Mouse (Mus musculus) limb, embryonic 14.5 days (tissue): ENCODE measurements around the gene Rcan2. TPM values are rescaled to one million over a fixed set of nuclear protein-coding genes. Genes with fewer than 3 reads are reported as not detected.
A peak's percentile ranks its signal among the peaks of the same experiment; 100 is the strongest.

ENCODE experiments used
- ATAC-seq: fragments of 200-750 bp; cut with Nextera tagmentation; 2 replicates; pipeline ENCODE4 v1.8.0; 2017; ENCODE audit warnings: low read depth, moderate number of reproducible peaks, moderate TSS enrichment; ENCODE audit not compliant: low FRiP score
- DNase-seq: peaks from one replicate; pipeline ENCODE4 v3.0.0-alpha.2; 2015; ENCODE audit warnings: low spot score
- H3K27ac ChIP-seq: fragments of 300-500 bp; sonication (generic); replicated peaks from 2 replicates; pipeline ENCODE4 v1.5.1; 2014; ENCODE audit warnings: low read depth, mild to moderate bottlenecking, low read length, moderate library complexity, mixed read lengths
- H3K27me3 ChIP-seq: fragments of 300-500 bp; sonication (generic); 2 replicates; pipeline ENCODE4 v1.6.1; 2014; ENCODE audit warnings: low read length, mixed read lengths; ENCODE audit not compliant: control insufficient read depth, insufficient read depth
- H3K36me3 ChIP-seq: fragments of 300-500 bp; sonication (generic); 2 replicates; pipeline ENCODE4 v1.6.1; 2014; ENCODE audit warnings: mild to moderate bottlenecking, low read length, moderate library complexity, mixed read lengths; ENCODE audit not compliant: control insufficient read depth, insufficient read depth
- H3K4me1 ChIP-seq: fragments of 300-500 bp; sonication (generic); 2 replicates; pipeline ENCODE4 v1.6.1; 2014; ENCODE audit warnings: antibody characterized with exemption, low read length, mixed read lengths; ENCODE audit not compliant: control insufficient read depth, insufficient read depth
- H3K4me2 ChIP-seq: fragments of 300-500 bp; sonication (generic); replicated peaks from 2 replicates; pipeline ENCODE4 v1.6.1; 2014; ENCODE audit warnings: low read depth, mild to moderate bottlenecking, low read length, moderate library complexity; ENCODE audit not compliant: severe bottlenecking
- H3K4me3 ChIP-seq: fragments of 300-500 bp; sonication (generic); replicated peaks from 2 replicates; pipeline ENCODE4 v1.5.1; 2014; ENCODE audit warnings: low read length
- H3K9ac ChIP-seq: fragments of 300-500 bp; sonication (generic); 2 replicates; pipeline ENCODE4 v1.6.1; 2014; ENCODE audit warnings: mild to moderate bottlenecking, low read depth, low read length, moderate library complexity; ENCODE audit not compliant: severe bottlenecking
- H3K9me3 ChIP-seq: fragments of 300-500 bp; sonication (generic); 2 replicates; pipeline ENCODE4 v1.6.1; 2016; ENCODE audit warnings: low read length; ENCODE audit not compliant: control insufficient read depth
- POLR2A ChIP-seq: fragments of 200-500 bp; IDR thresholded peaks from 2 replicates; pipeline ENCODE4 v1.8.0; 2012; ENCODE audit warnings: inconsistent platforms, mild to moderate bottlenecking, moderate library complexity, borderline replicate concordance; ENCODE audit not compliant: insufficient read depth, insufficient read length; ENCODE audit errors: extremely low read depth
- WGBS: fragments of 180-500 bp; shearing (Covaris S2); extraction: QIAGEN DNeasy Blood & Tissue Kit; methylation state at CpG from one replicate; pipeline ENCODE4 v1.1.7; 2014; 5-methylcytosine and 5-hydroxymethylcytosine counted together
- polyA plus RNA-seq, 2 experiments: library from polyadenylated mRNA; depleted of rRNA in 1 of 2; stranded (reverse) in 1 of 2; unstranded in 1 of 2; fragments of >200 nt; fragmentation: Nextera tagmentation in 1 of 2; extraction: Ambion mirVana in 1 of 2; gene quantifications; 2 replicates each; pipeline versions ENCODE4 v1.2.1 to v1.2.3; 2012 to 2014

The Rcan2 gene
- polyA plus RNA-seq, 2 experiments = 2.5 to 3.3 TPM

- Histone ChIP-seq H3K4me1 (peaks cover 12% of the 10 kb centered on the region), H3K36me3 (no peaks in the 10 kb centered on the region), H3K27me3 (no peaks in the 10 kb centered on the region), H3K4me3 (no peak overlapping the region), H3K9me3 (no peaks in the 10 kb centered on the region), H3K27ac (no peak overlapping the region), H3K9ac (no peak overlapping the region), H3K4me2 (no peak overlapping the region)
- DNase-seq = no peak
- no peak for TF ChIP-seq POLR2A
- no peak for ATAC-seq
- 87% methylated on average over 1 of the region's 1 CpGs for WGBS
Observed at GRCm38 (mm10) chr17:44060781-44061180, 259.6 kb downstream of the Rcan2 start.

GRCm38 (mm10) chr17:44061289-44061890 is 260.2 kb downstream of the Rcan2 start:
- H3K36me3 ChIP-seq = no peaks in the 10 kb centered on the region
- ATAC-seq (peak; percentile 89), DNase-seq (peak; percentile 89)
- WGBS = 23% methylated on average over 5 of the region's 5 CpGs
- TF ChIP-seq POLR2A = no peak
- peaks cover 13% of the 10 kb centered on the region for H3K4me1 ChIP-seq
- no peaks in the 10 kb centered on the region for H3K9me3 ChIP-seq
- no peaks in the 10 kb centered on the region for H3K27me3 ChIP-seq
- no peak overlapping the region for H3K4me2 ChIP-seq
- H3K27ac ChIP-seq = no peak overlapping the region
- H3K9ac ChIP-seq = no peak overlapping the region
- no peak overlapping the region for H3K4me3 ChIP-seq

GRCm38 (mm10) chr17:44068876-44069275 is 267.7 kb downstream of the Rcan2 start:
- Histone ChIP-seq H3K27me3 (no peaks in the 10 kb centered on the region), H3K4me3 (no peak overlapping the region), H3K27ac (no peak overlapping the region), H3K4me2 (no peak overlapping the region), H3K4me1 (peaks cover 5% of the 10 kb centered on the region; the same call in 1 of the 2 replicates), H3K9me3 (no peaks in the 10 kb centered on the region), H3K36me3 (no peaks in the 10 kb centered on the region), H3K9ac (no peak overlapping the region)
- no peak for TF ChIP-seq POLR2A
- ATAC-seq (no peak), DNase-seq (no peak)
- 71% methylated on average over 6 of the region's 6 CpGs for WGBS

DNA sequence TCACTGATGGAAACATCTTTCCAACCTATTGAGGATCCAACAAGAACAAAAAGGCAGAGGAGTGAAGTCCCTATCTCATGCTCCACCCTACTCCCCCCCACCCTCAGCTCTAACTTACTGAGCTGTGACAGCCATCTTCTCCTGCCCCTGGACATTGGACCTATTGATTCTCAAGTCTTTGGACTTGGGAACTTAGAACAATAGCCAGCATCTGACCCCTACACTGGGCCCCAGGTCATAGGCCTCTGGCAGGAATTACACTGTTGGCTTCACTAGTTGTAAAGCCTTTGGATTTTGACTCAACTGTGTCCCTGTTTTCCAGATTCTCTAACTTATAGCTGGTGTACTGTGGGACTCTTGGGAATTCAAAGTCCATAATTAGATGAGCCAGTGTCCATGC is 270.5 kb downstream of the Rcan2 start:
- no peak overlapping the region for H3K9ac ChIP-seq
- TF ChIP-seq POLR2A = no peak
- no peaks in the 10 kb centered on the region for H3K36me3 ChIP-seq
- DNase-seq (no peak), ATAC-seq (no peak)
- no peaks in the 10 kb centered on the region for H3K27me3 ChIP-seq
- H3K4me2 ChIP-seq = no peak overlapping the region
- no peak overlapping the region for H3K27ac ChIP-seq
- no peak overlapping the region for H3K4me3 ChIP-seq
- no peaks in the 10 kb centered on the region for H3K9me3 ChIP-seq
- H3K4me1 ChIP-seq = no peaks in the 10 kb centered on the region

DNA sequence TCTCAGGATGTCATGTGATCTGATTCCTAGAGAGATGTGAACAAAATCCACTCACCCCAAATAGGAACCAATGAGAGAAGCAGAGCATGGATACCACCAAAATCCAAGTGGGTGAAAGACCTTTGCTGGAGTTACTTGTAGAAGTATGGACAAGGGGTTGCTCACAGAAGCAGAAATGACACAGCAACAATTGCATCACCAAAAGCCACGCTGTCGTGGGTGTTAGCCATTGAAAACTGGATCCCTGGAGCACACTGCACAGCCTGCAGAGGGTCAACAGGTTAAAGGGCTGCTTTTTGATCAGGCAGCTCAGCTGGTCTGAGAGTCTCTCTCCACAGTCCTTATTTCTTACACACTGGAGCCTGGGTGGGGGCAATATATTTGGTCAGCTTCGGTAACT is 274.4 kb downstream of the Rcan2 start:
- no peak for TF ChIP-seq POLR2A
- 86% methylated on average over 3 of the region's 3 CpGs for WGBS
- Histone ChIP-seq H3K27ac (no peak overlapping the region), H3K9me3 (no peaks in the 10 kb centered on the region), H3K4me3 (no peak overlapping the region), H3K4me1 (no peaks in the 10 kb centered on the region), H3K36me3 (no peaks in the 10 kb centered on the region), H3K27me3 (no peaks in the 10 kb centered on the region), H3K4me2 (no peak overlapping the region), H3K9ac (no peak overlapping the region)
- ATAC-seq (no peak), DNase-seq (no peak)
